Mouse (Mus musculus): ENCODE measurements around the gene D11Wsu47e.

DNA sequence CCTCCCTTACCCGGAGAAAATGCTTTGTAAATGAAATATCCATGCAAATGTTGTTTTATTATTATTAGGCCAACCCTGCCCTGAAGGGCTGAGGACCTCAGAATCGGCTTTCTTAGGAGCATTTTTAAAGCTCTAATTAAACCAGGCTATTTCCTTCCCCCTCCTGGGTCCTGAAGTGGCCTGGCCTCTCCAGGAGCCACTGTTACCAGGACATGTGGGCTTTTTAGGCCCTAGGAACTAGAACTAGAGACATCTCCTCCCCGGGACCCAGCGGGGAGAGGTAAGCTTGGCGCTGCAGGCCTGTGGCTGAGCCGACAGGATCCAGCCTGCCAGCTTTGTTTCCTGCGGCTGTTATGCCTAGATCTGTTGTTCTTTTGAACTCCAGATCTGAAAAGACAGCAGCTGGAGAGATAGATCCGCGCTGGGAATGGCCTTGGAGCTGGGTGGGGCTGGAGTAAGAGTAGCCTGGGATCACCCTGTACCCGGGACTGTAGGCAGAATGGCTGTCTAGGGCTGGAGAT, 26.1 kb downstream of the D11Wsu47e start:
- no peak for TF ChIP-seq CTCF (IDR thresholded peaks at IDR 0.05; ENCODE audit: extremely low read depth, insufficient read length, insufficient replicate concordance, low read depth, low read length)
- TF ChIP-seq POLR2A (IDR thresholded peaks at IDR 0.05; ENCODE audit: low read depth, low read length) = no peak

Data from small intestine, adult 2 months (tissue).